Mouse (Mus musculus): ENCODE results near the gene Fn1.

DNA sequence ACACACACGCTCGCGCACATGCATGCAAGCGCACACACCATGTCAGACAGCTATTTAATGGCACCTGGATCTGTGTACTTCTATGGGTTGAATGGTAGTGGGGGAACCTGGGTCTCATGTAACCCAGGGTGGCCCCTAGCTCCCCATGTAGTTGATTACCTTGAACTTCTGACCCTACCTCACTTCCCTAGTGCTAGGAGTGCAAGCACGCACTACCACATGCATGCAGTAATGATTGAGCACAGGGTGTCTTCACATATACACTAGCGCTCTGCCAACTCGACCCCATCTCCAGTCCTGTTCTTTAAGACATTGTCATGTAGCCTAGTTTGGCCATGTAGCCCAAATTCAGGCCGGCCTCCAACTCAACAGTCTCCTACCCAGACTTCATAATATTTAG, 69.7 kb downstream of the Fn1 start:
- TF ChIP-seq CTCF (IDR thresholded peaks at IDR 0.05; ENCODE audit: low read depth) = no peak
- TF ChIP-seq EP300 (optimal IDR thresholded peaks at IDR 0.05) = no peak
